Mouse (Mus musculus) gastrocnemius, postnatal 4 days (tissue): ENCODE measurements around the gene Zdhhc14. TPM values are rescaled to one million over a fixed set of nuclear protein-coding genes. Genes with fewer than 3 reads are reported as not detected.

Experiments used
- total RNA-seq, 2 experiments: library from RNA; stranded (reverse); gene quantifications; 2 replicates each; pipeline ENCODE4 v1.2.3; 2021

The Zdhhc14 gene
- total RNA-seq, 2 experiments from 2014 or later = 4.8 to 5.1 TPM

Other genes starting within 250 kb of the Zdhhc14 start
- gene Ldhal6b, start 73.8 kb upstream of the Zdhhc14 start, total RNA-seq = 1 to 10 TPM in 1 of 2 experiments, under 1 TPM in 1; 0.91 to 1.1 TPM
- 100 to 1,000 TPM; 120 to 128 TPM for gene Tmem242, start 52.3 kb upstream of the Zdhhc14 start, total RNA-seq